In genomic region chr7:142326714-142327445, GRCm38 (mm10) we compare ENCODE assay signal across 15 mouse cellular contexts. TPM values are rescaled to one million over a fixed set of nuclear protein-coding genes. Genes with fewer than 3 reads are reported as not detected.
DNase-seq lines count a peak whose midpoint lies in the region; ATAC-seq and TF ChIP-seq lines count a peak whose summit lies in the region.
"Had no signal": no experiment of that assay in that cellular context is flagged by ENCODE, and none has a peak within 500 bp of the region (broad histone marks: within the 10 kb centered on the region; RNA-seq: fewer than 3 reads in every experiment).

No protein-coding gene starts in this region.

- ATAC-seq in heart, embryonic 12.5 days (ENCODE audit: insufficient number of reproducible peaks, low FRiP score), result no peak
- no peak for ATAC-seq in liver, embryonic 12.5 days
- ATAC-seq in liver, postnatal 0 days, result no peak
- no peak for ATAC-seq in intestine, embryonic 15.5 days
- no peak for ATAC-seq in hindbrain, embryonic 16.5 days
- ATAC-seq: forebrain, embryonic 13.5 days had no signal

- no peaks in the 10 kb centered on the region for H3K27me3 ChIP-seq in heart, embryonic 12.5 days (replicated peaks)
- 0 out of 2 replicates have a peak, but pooled peaks cover 5% of the 10 kb centered on the region for H3K27me3 ChIP-seq in liver, embryonic 12.5 days (replicated peaks)
- H3K27me3 ChIP-seq in liver, postnatal 0 days (ENCODE audit: insufficient read depth, low read length), result no peaks in the 10 kb centered on the region
- no peaks in the 10 kb centered on the region for H3K27me3 ChIP-seq in intestine, embryonic 15.5 days (replicated peaks)
- no peaks in the 10 kb centered on the region for H3K27me3 ChIP-seq in hindbrain, embryonic 16.5 days (replicated peaks; ENCODE audit: control insufficient read depth, insufficient read depth, low read length)
- H3K27me3 ChIP-seq: forebrain, embryonic 13.5 days; limb, embryonic 13.5 days had no signal

- H3K4me2 ChIP-seq in heart, embryonic 12.5 days, result no peak overlapping the region
- no peak overlapping the region for H3K4me2 ChIP-seq in liver, embryonic 12.5 days
- H3K4me2 ChIP-seq in liver, postnatal 0 days (ENCODE audit: low read depth, low read length), result no peak overlapping the region
- no peak overlapping the region for H3K4me2 ChIP-seq in intestine, embryonic 15.5 days (replicated peaks)
- no peak overlapping the region for H3K4me2 ChIP-seq in hindbrain, embryonic 16.5 days (ENCODE audit: low read length)
- H3K4me2 ChIP-seq: forebrain, embryonic 13.5 days; limb, embryonic 13.5 days had no signal

- peak overlapping the region; percentile 18; the same call in 1 of the 2 replicates for H3K9ac ChIP-seq in heart, embryonic 12.5 days
- no peak overlapping the region for H3K9ac ChIP-seq in liver, embryonic 12.5 days
- no peak overlapping the region for H3K9ac ChIP-seq in liver, postnatal 0 days (replicated peaks)
- H3K9ac ChIP-seq in intestine, embryonic 15.5 days, result no peak overlapping the region
- no peak overlapping the region for H3K9ac ChIP-seq in hindbrain, embryonic 16.5 days (ENCODE audit: low read depth, low read length)
- H3K9ac ChIP-seq: forebrain, embryonic 13.5 days; limb, embryonic 13.5 days had no signal

- no peak for TF ChIP-seq CTCF in liver, postnatal 0 days (IDR thresholded peaks at IDR 0.05; ENCODE audit: low read depth)

- no peak overlapping the region for H3K4me3 ChIP-seq in heart, embryonic 12.5 days
- H3K4me3 ChIP-seq in liver, embryonic 12.5 days, result no peak overlapping the region
- no peak overlapping the region for H3K4me3 ChIP-seq in liver, postnatal 0 days (ENCODE audit: low read depth, low read length)
- H3K4me3 ChIP-seq in intestine, embryonic 15.5 days (replicated peaks), result no peak overlapping the region
- no peak overlapping the region for H3K4me3 ChIP-seq in hindbrain, embryonic 16.5 days (ENCODE audit: low read length)
- H3K4me3 ChIP-seq: forebrain, embryonic 13.5 days; limb, embryonic 13.5 days had no signal

- intact Hi-C loops in heart, postnatal 36 days (cut with DNase I), result no loop called here

- WGBS in heart, embryonic 12.5 days, result 14% methylated on average over 9 of the region's 9 CpGs
- WGBS in liver, embryonic 12.5 days (ENCODE audit: insufficient replicate concordance), result 34% methylated on average over 9 of the region's 9 CpGs
- WGBS in liver, postnatal 0 days (ENCODE audit: insufficient replicate concordance), result 46% methylated on average over 9 of the region's 9 CpGs
- WGBS in intestine, embryonic 15.5 days, result 21% methylated on average over 9 of the region's 9 CpGs
- 70% methylated on average over 9 of the region's 9 CpGs for WGBS in hindbrain, embryonic 16.5 days

- peak overlapping the region; percentile 79 for H3K27ac ChIP-seq in heart, embryonic 12.5 days (ENCODE audit: poor library complexity, severe bottlenecking)
- H3K27ac ChIP-seq in liver, embryonic 12.5 days, result 0 out of 2 replicates have a peak overlapping the region, but pooled peaks have one; percentile 15
- no peak overlapping the region for H3K27ac ChIP-seq in liver, postnatal 0 days (ENCODE audit: low read depth)
- peak overlapping the region; percentile 68 for H3K27ac ChIP-seq in intestine, embryonic 15.5 days
- no peak overlapping the region for H3K27ac ChIP-seq in hindbrain, embryonic 16.5 days (ENCODE audit: low read depth, low read length)
- H3K27ac ChIP-seq: forebrain, embryonic 13.5 days; limb, embryonic 13.5 days had no signal

- H3K4me1 ChIP-seq in heart, embryonic 12.5 days (replicated peaks), result peaks cover 56% of the 10 kb centered on the region
- peaks cover 20% of the 10 kb centered on the region for H3K4me1 ChIP-seq in liver, embryonic 12.5 days
- H3K4me1 ChIP-seq in liver, postnatal 0 days (ENCODE audit: insufficient read depth), result peaks cover 7% of the 10 kb centered on the region
- H3K4me1 ChIP-seq in intestine, embryonic 15.5 days (replicated peaks), result peaks cover 30% of the 10 kb centered on the region
- no peaks in the 10 kb centered on the region for H3K4me1 ChIP-seq in hindbrain, embryonic 16.5 days (ENCODE audit: control insufficient read depth, insufficient read depth, low read depth, low read length)
- H3K4me1 ChIP-seq: forebrain, embryonic 13.5 days had no signal

- no peaks in the 10 kb centered on the region for H3K36me3 ChIP-seq in heart, embryonic 12.5 days
- H3K36me3 ChIP-seq in liver, embryonic 12.5 days, result no peaks in the 10 kb centered on the region
- no peaks in the 10 kb centered on the region for H3K36me3 ChIP-seq in liver, postnatal 0 days (replicated peaks; ENCODE audit: insufficient read depth, low read length)
- H3K36me3 ChIP-seq in intestine, embryonic 15.5 days, result no peaks in the 10 kb centered on the region
- H3K36me3 ChIP-seq in hindbrain, embryonic 16.5 days (ENCODE audit: control insufficient read depth, insufficient read depth, low read length), result no peaks in the 10 kb centered on the region
- H3K36me3 ChIP-seq: limb, embryonic 13.5 days had no signal

- TF ChIP-seq EP300 in liver, postnatal 0 days (IDR thresholded peaks at IDR 0.05; ENCODE audit: low read depth), result no peak

- H3K9me3 ChIP-seq in heart, embryonic 12.5 days (replicated peaks), result no peaks in the 10 kb centered on the region
- no peaks in the 10 kb centered on the region for H3K9me3 ChIP-seq in liver, embryonic 12.5 days (replicated peaks)
- no peaks in the 10 kb centered on the region for H3K9me3 ChIP-seq in liver, postnatal 0 days (ENCODE audit: low read length)
- H3K9me3 ChIP-seq in intestine, embryonic 15.5 days, result no peaks in the 10 kb centered on the region
- H3K9me3 ChIP-seq in hindbrain, embryonic 16.5 days (ENCODE audit: control insufficient read depth, low read length), result no peaks in the 10 kb centered on the region
- H3K9me3 ChIP-seq: forebrain, embryonic 13.5 days; limb, embryonic 13.5 days had no signal

- DNase-seq in heart, postnatal 36 days, result no peak
- DNase-seq in liver, postnatal 0 days, result no peak
- DNase-seq in embryo, embryonic 10.5 days (ENCODE audit: low spot score), result peak; percentile 39
- DNase-seq: cerebellum, adult 11-12 months; kidney, postnatal 36 days; layer of hippocampus, postnatal 36 days had no signal

RNA-seq across cellular contexts. Expression of gene Krtap5-4, which starts 23.5 kb away (rescaled TPM):
- polyA plus RNA-seq in heart, embryonic 12.5 days (2016; fragmentation: Nextera tagmentation; extraction: Ambion mirVana), result not detected in 2 replicates
- total RNA-seq in heart, postnatal 36 days (2021), result not detected
- polyA plus RNA-seq in liver, embryonic 12.5 days (2016; fragmentation: Nextera tagmentation; extraction: Ambion mirVana), result not detected in 2 replicates
- polyA plus RNA-seq in liver, postnatal 0 days (2015; fragmentation: Nextera tagmentation; extraction: Ambion mirVana), result not detected in 2 replicates
- not detected in 2 replicates for polyA plus RNA-seq in intestine, embryonic 15.5 days (2015; fragmentation: Nextera tagmentation; extraction: Ambion mirVana)
- polyA plus RNA-seq in hindbrain, embryonic 16.5 days (2015; fragmentation: Nextera tagmentation; extraction: Ambion mirVana), result not detected in 2 replicates
- total RNA-seq: gastrocnemius, adult 18-20 months; hematopoietic stem cell, adult 5-6 weeks; layer of hippocampus, postnatal 36 days; megakaryocyte progenitor cell, adult 5-6 weeks had no signal
- polyA plus RNA-seq: forebrain, embryonic 13.5 days; limb, embryonic 13.5 days had no signal

RNA-seq across cellular contexts. Expression of gene Krtap5-1, which starts 30.0 kb away (rescaled TPM):
- polyA plus RNA-seq in heart, embryonic 12.5 days (2016; fragmentation: Nextera tagmentation; extraction: Ambion mirVana), result not detected in 2 replicates
- total RNA-seq in heart, postnatal 36 days (2021), result not detected
- polyA plus RNA-seq in liver, embryonic 12.5 days (2016; fragmentation: Nextera tagmentation; extraction: Ambion mirVana), result not detected in 2 replicates
- polyA plus RNA-seq in liver, postnatal 0 days (2015; fragmentation: Nextera tagmentation; extraction: Ambion mirVana), result not detected in 2 replicates
- polyA plus RNA-seq in intestine, embryonic 15.5 days (2015; fragmentation: Nextera tagmentation; extraction: Ambion mirVana), result not detected in 2 replicates
- not detected in 2 replicates for polyA plus RNA-seq in hindbrain, embryonic 16.5 days (2015; fragmentation: Nextera tagmentation; extraction: Ambion mirVana)
- total RNA-seq: gastrocnemius, adult 18-20 months; hematopoietic stem cell, adult 5-6 weeks; layer of hippocampus, postnatal 36 days; megakaryocyte progenitor cell, adult 5-6 weeks had no signal
- polyA plus RNA-seq: forebrain, embryonic 13.5 days; limb, embryonic 13.5 days had no signal

RNA-seq across cellular contexts. Expression of gene Ifitm10, which starts 46.7 kb away (rescaled TPM):
- 5.4 and 7.4 TPM in 2 replicates for polyA plus RNA-seq in heart, embryonic 12.5 days (2016; fragmentation: Nextera tagmentation; extraction: Ambion mirVana)
- total RNA-seq in heart, postnatal 36 days (2021), result 1 to 10 TPM; 1.8 to 2.0 TPM
- 1.5 and 2.5 TPM in 2 replicates for polyA plus RNA-seq in liver, embryonic 12.5 days (2016; fragmentation: Nextera tagmentation; extraction: Ambion mirVana)
- polyA plus RNA-seq in liver, postnatal 0 days (2015; fragmentation: Nextera tagmentation; extraction: Ambion mirVana), result 2.1 and 2.2 TPM in 2 replicates
- 1.9 and 2.0 TPM in 2 replicates for polyA plus RNA-seq in intestine, embryonic 15.5 days (2015; fragmentation: Nextera tagmentation; extraction: Ambion mirVana)
- polyA plus RNA-seq in hindbrain, embryonic 16.5 days (2015; fragmentation: Nextera tagmentation; extraction: Ambion mirVana), result 13.3 and 14.9 TPM in 2 replicates
- total RNA-seq: hematopoietic stem cell, adult 5-6 weeks; megakaryocyte progenitor cell, adult 5-6 weeks had no signal

RNA-seq across cellular contexts. Expression of gene Gm4559, which starts 52.7 kb away (rescaled TPM):
- not detected in 2 replicates for polyA plus RNA-seq in heart, embryonic 12.5 days (2016; fragmentation: Nextera tagmentation; extraction: Ambion mirVana)
- total RNA-seq in heart, postnatal 36 days (2021), result not detected
- not detected in 2 replicates for polyA plus RNA-seq in liver, embryonic 12.5 days (2016; fragmentation: Nextera tagmentation; extraction: Ambion mirVana)
- polyA plus RNA-seq in liver, postnatal 0 days (2015; fragmentation: Nextera tagmentation; extraction: Ambion mirVana), result not detected in 2 replicates
- not detected in 2 replicates for polyA plus RNA-seq in intestine, embryonic 15.5 days (2015; fragmentation: Nextera tagmentation; extraction: Ambion mirVana)
- polyA plus RNA-seq in hindbrain, embryonic 16.5 days (2015; fragmentation: Nextera tagmentation; extraction: Ambion mirVana), result not detected in 2 replicates
- total RNA-seq: gastrocnemius, adult 18-20 months; hematopoietic stem cell, adult 5-6 weeks; layer of hippocampus, postnatal 36 days; megakaryocyte progenitor cell, adult 5-6 weeks had no signal
- polyA plus RNA-seq: forebrain, embryonic 13.5 days; limb, embryonic 13.5 days had no signal

RNA-seq across cellular contexts. Expression of gene Gm49369, which starts 55.6 kb away (rescaled TPM):
- polyA plus RNA-seq in heart, embryonic 12.5 days (2016; fragmentation: Nextera tagmentation; extraction: Ambion mirVana), result 3.0 TPM in 1 of 2 replicates, not detected in the other
- total RNA-seq in heart, postnatal 36 days (2021), result 1 to 10 TPM in 1 of 2 experiments, under 1 TPM in 1; 0.72 to 8.2 TPM
- polyA plus RNA-seq in liver, embryonic 12.5 days (2016; fragmentation: Nextera tagmentation; extraction: Ambion mirVana), result 1.4 TPM in 1 of 2 replicates, not detected in the other
- polyA plus RNA-seq in liver, postnatal 0 days (2015; fragmentation: Nextera tagmentation; extraction: Ambion mirVana), result not detected in 2 replicates
- 1.2 and 1.9 TPM in 2 replicates for polyA plus RNA-seq in intestine, embryonic 15.5 days (2015; fragmentation: Nextera tagmentation; extraction: Ambion mirVana)
- polyA plus RNA-seq in hindbrain, embryonic 16.5 days (2015; fragmentation: Nextera tagmentation; extraction: Ambion mirVana), result 6.4 TPM in 1 of 2 replicates, not detected in the other
- total RNA-seq: layer of hippocampus, postnatal 36 days had no signal
- polyA plus RNA-seq: forebrain, embryonic 13.5 days; limb, embryonic 13.5 days had no signal

Comparison
In these comparisons a context has a peak if more than half of its experiments do, and no peak if none do; other contexts are left out.
1. H3K27ac ChIP-seq: peak in heart, embryonic 12.5 days (single experiment), liver, embryonic 12.5 days (single experiment) and intestine, embryonic 15.5 days (single experiment); none in liver, postnatal 0 days (single experiment) and hindbrain, embryonic 16.5 days (single experiment).